In the genomic region with DNA sequence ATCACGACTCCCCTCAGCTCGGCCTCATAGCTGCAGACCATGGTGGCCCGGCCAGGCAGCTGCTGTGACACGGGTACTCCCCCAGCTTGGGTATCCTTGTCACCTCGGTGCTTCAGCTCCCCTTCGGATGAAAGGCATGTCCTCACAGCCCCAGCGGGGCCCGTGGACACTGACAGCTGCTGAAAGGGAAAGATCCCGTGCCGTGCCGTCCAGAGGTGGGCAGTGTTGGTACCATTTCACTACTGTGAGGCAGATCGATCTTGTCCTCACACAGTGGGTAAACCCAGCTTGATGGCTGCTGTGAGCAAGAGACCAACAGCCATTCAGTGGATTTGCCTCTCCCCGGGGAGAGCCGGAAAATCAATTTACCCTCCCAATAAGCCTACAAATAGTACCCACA, we compare ENCODE assay signal across 25 mouse cellular contexts. TPM values are rescaled to one million over a fixed set of nuclear protein-coding genes. Genes with fewer than 3 reads are reported as not detected.
DNase-seq lines count a peak whose midpoint lies in the region; ATAC-seq and TF ChIP-seq lines count a peak whose summit lies in the region.
"Had no signal": no experiment of that assay in that cellular context is flagged by ENCODE, and none has a peak within 500 bp of the region (broad histone marks: within the 10 kb centered on the region; RNA-seq: fewer than 3 reads in every experiment).

No protein-coding gene starts in this region.

- H3K9me3 ChIP-seq in hindbrain, embryonic 13.5 days, result no peaks in the 10 kb centered on the region
- no peaks in the 10 kb centered on the region for H3K9me3 ChIP-seq in hindbrain, embryonic 11.5 days (ENCODE audit: control insufficient read depth, low read length)
- no peaks in the 10 kb centered on the region for H3K9me3 ChIP-seq in midbrain, embryonic 13.5 days
- no peaks in the 10 kb centered on the region for H3K9me3 ChIP-seq in midbrain, postnatal 0 days (ENCODE audit: low read length)
- H3K9me3 ChIP-seq: embryonic facial prominence, embryonic 15.5 days; forebrain, embryonic 10.5 days; heart, embryonic 12.5 days; hindbrain, embryonic 10.5 days; intestine, embryonic 15.5 days had no signal

- ATAC-seq in hindbrain, embryonic 13.5 days (ENCODE audit: low FRiP score), result no peak
- ATAC-seq in hindbrain, embryonic 11.5 days (ENCODE audit: low FRiP score), result no peak
- ATAC-seq in midbrain, embryonic 13.5 days, result no peak
- ATAC-seq in midbrain, postnatal 0 days (ENCODE audit: low FRiP score), result no peak
- ATAC-seq: activated CD4-positive, CD25-positive, alpha-beta regulatory T cell, adult 4 months; intestine, embryonic 15.5 days; Patski had no signal

- WGBS in hindbrain, embryonic 13.5 days, result 60% methylated on average over 14 of the region's 14 CpGs
- 60% methylated on average over 14 of the region's 14 CpGs for WGBS in hindbrain, embryonic 11.5 days
- 61% methylated on average over 14 of the region's 14 CpGs for WGBS in midbrain, embryonic 13.5 days
- 45% methylated on average over 14 of the region's 14 CpGs for WGBS in midbrain, postnatal 0 days

- no peaks in the 10 kb centered on the region for H3K36me3 ChIP-seq in hindbrain, embryonic 13.5 days
- H3K36me3 ChIP-seq in hindbrain, embryonic 11.5 days (ENCODE audit: control insufficient read depth, insufficient read depth, low read length), result no peaks in the 10 kb centered on the region
- no peaks in the 10 kb centered on the region for H3K36me3 ChIP-seq in midbrain, embryonic 13.5 days
- no peaks in the 10 kb centered on the region for H3K36me3 ChIP-seq in midbrain, postnatal 0 days (ENCODE audit: insufficient read depth, low read length)
- H3K36me3 ChIP-seq: embryonic facial prominence, embryonic 15.5 days; forebrain, embryonic 10.5 days; heart, embryonic 12.5 days; hindbrain, embryonic 10.5 days; intestine, embryonic 15.5 days had no signal

- peaks cover 14% of the 10 kb centered on the region; the same call in 1 of the 2 replicates for H3K27me3 ChIP-seq in hindbrain, embryonic 13.5 days
- H3K27me3 ChIP-seq in hindbrain, embryonic 11.5 days (ENCODE audit: control insufficient read depth, insufficient read depth, low read length), result no peaks in the 10 kb centered on the region
- H3K27me3 ChIP-seq in midbrain, embryonic 13.5 days, result peaks cover 8% of the 10 kb centered on the region
- no peaks in the 10 kb centered on the region for H3K27me3 ChIP-seq in midbrain, postnatal 0 days (ENCODE audit: insufficient read depth, low read length)
- H3K27me3 ChIP-seq: embryonic facial prominence, embryonic 15.5 days; intestine, embryonic 15.5 days had no signal

- H3K4me2 ChIP-seq in hindbrain, embryonic 13.5 days, result no peak overlapping the region
- no peak overlapping the region for H3K4me2 ChIP-seq in hindbrain, embryonic 11.5 days (replicated peaks; ENCODE audit: low read depth, low read length)
- no peak overlapping the region for H3K4me2 ChIP-seq in midbrain, embryonic 13.5 days (replicated peaks)
- no peak overlapping the region for H3K4me2 ChIP-seq in midbrain, postnatal 0 days (ENCODE audit: low read depth, low read length, poor library complexity, severe bottlenecking)
- H3K4me2 ChIP-seq: embryonic facial prominence, embryonic 15.5 days; heart, embryonic 12.5 days; intestine, embryonic 15.5 days had no signal

- H3K4me3 ChIP-seq in hindbrain, embryonic 13.5 days, result no peak overlapping the region
- H3K4me3 ChIP-seq in hindbrain, embryonic 11.5 days (ENCODE audit: low read depth, low read length), result no peak overlapping the region
- H3K4me3 ChIP-seq in layer of hippocampus, adult 2 months, result no peak overlapping the region
- H3K4me3 ChIP-seq in midbrain, embryonic 13.5 days (replicated peaks), result no peak overlapping the region
- H3K4me3 ChIP-seq in midbrain, postnatal 0 days (ENCODE audit: low read depth, low read length), result no peak overlapping the region
- H3K4me3 ChIP-seq: embryonic facial prominence, embryonic 15.5 days; erythroblast, embryonic 14.5 days; forebrain, embryonic 10.5 days; gastrocnemius, adult 2 months; heart, embryonic 12.5 days; hindbrain, embryonic 10.5 days; intestine, embryonic 15.5 days had no signal

- peak; percentile 59 for DNase-seq in cerebellum, adult 9-11 months
- no peak for DNase-seq in cerebellum, postnatal 4 days (ENCODE audit: low spot score in 2 of 2)
- DNase-seq in hindbrain, embryonic 11.5 days (ENCODE audit: low spot score), result no peak
- DNase-seq in layer of hippocampus, adult 2 months (ENCODE audit: low spot score in 2 of 2), result no peak
- no peak for DNase-seq in layer of hippocampus, adult 9-10 months (ENCODE audit: low spot score)
- DNase-seq in midbrain, postnatal 0 days (ENCODE audit: low spot score), result no peak
- DNase-seq: adrenal gland, postnatal 14 days; cerebellum, adult 8-10 months; cerebellum, postnatal 36 days; embryo, embryonic 11 days; gastrocnemius, adult 2 months; gastrocnemius, postnatal 25 days had no signal

- H3K4me1 ChIP-seq in hindbrain, embryonic 13.5 days (replicated peaks), result peaks cover 76% of the 10 kb centered on the region
- peaks cover 10% of the 10 kb centered on the region for H3K4me1 ChIP-seq in hindbrain, embryonic 11.5 days (replicated peaks; ENCODE audit: control insufficient read depth, insufficient read depth, low read length)
- peaks cover 64% of the 10 kb centered on the region for H3K4me1 ChIP-seq in midbrain, embryonic 13.5 days (replicated peaks)
- H3K4me1 ChIP-seq in midbrain, postnatal 0 days (ENCODE audit: insufficient read depth, low read length), result peaks cover 14% of the 10 kb centered on the region

- no peak for TF ChIP-seq CTCF in layer of hippocampus, adult 2 months (conservative IDR thresholded peaks at IDR 0.05)
- no peak for TF ChIP-seq CTCF in midbrain, postnatal 0 days (IDR thresholded peaks at IDR 0.05)

- peak overlapping the region; percentile 46 for H3K9ac ChIP-seq in hindbrain, embryonic 13.5 days
- H3K9ac ChIP-seq in hindbrain, embryonic 11.5 days (ENCODE audit: low read depth, low read length), result no peak overlapping the region
- peak overlapping the region; percentile 2; the same call in 1 of the 2 replicates for H3K9ac ChIP-seq in midbrain, embryonic 13.5 days (replicated peaks)
- H3K9ac ChIP-seq in midbrain, postnatal 0 days (replicated peaks; ENCODE audit: low read length, poor library complexity, severe bottlenecking), result no peak overlapping the region
- H3K9ac ChIP-seq: embryonic facial prominence, embryonic 15.5 days; heart, embryonic 12.5 days; intestine, embryonic 15.5 days had no signal

- no peak overlapping the region for H3K27ac ChIP-seq in hindbrain, embryonic 13.5 days
- no peak overlapping the region for H3K27ac ChIP-seq in hindbrain, embryonic 11.5 days (ENCODE audit: low read depth, low read length)
- H3K27ac ChIP-seq in layer of hippocampus, adult 2 months, result peak overlapping the region; percentile 74
- H3K27ac ChIP-seq in midbrain, embryonic 13.5 days, result no peak overlapping the region
- H3K27ac ChIP-seq in midbrain, postnatal 0 days (ENCODE audit: low read depth, low read length), result no peak overlapping the region
- H3K27ac ChIP-seq: embryonic facial prominence, embryonic 15.5 days; forebrain, embryonic 10.5 days; gastrocnemius, adult 2 months; hindbrain, embryonic 10.5 days; intestine, embryonic 15.5 days had no signal

RNA-seq across cellular contexts. Expression of a gene that starts 42.3 kb away (rescaled TPM):
- polyA plus RNA-seq in hindbrain, embryonic 13.5 days (2015; fragmentation: Nextera tagmentation; extraction: Ambion mirVana), result 8.4 and 11.1 TPM in 2 replicates
- polyA plus RNA-seq in hindbrain, embryonic 11.5 days (2014; fragmentation: Nextera tagmentation; extraction: Ambion mirVana), result 1.5 and 2.1 TPM in 2 replicates
- 10 to 100 TPM; 91.1 to 92.0 TPM for total RNA-seq in layer of hippocampus, adult 2 months (2021)
- polyA plus RNA-seq in midbrain, embryonic 13.5 days (2015; fragmentation: Nextera tagmentation; extraction: Ambion mirVana), result 7.7 and 9.0 TPM in 2 replicates
- total RNA-seq in midbrain, postnatal 0 days (2014; rRNA removed), result 49.8 and 51.1 TPM in 2 replicates
- polyA plus RNA-seq in midbrain, postnatal 0 days (2015; fragmentation: Nextera tagmentation; extraction: Ambion mirVana), result 21.1 and 21.7 TPM in 2 replicates
- polyA plus RNA-seq: activated CD4-positive, CD25-positive, alpha-beta regulatory T cell, adult 4 months; erythroblast, embryonic 14.5 days had no signal

RNA-seq across cellular contexts. Expression of a gene that starts 50.3 kb away (rescaled TPM):
- polyA plus RNA-seq in hindbrain, embryonic 13.5 days (2015; fragmentation: Nextera tagmentation; extraction: Ambion mirVana), result 37.4 and 38.1 TPM in 2 replicates
- polyA plus RNA-seq in hindbrain, embryonic 11.5 days (2014; fragmentation: Nextera tagmentation; extraction: Ambion mirVana), result 31.5 and 37.4 TPM in 2 replicates
- 10 to 100 TPM; 41.8 to 43.0 TPM for total RNA-seq in layer of hippocampus, adult 2 months (2021)
- polyA plus RNA-seq in midbrain, embryonic 13.5 days (2015; fragmentation: Nextera tagmentation; extraction: Ambion mirVana), result 42.0 and 43.3 TPM in 2 replicates
- total RNA-seq in midbrain, postnatal 0 days (2014; rRNA removed), result 36.7 and 39.8 TPM in 2 replicates
- 27.3 and 28.8 TPM in 2 replicates for polyA plus RNA-seq in midbrain, postnatal 0 days (2015; fragmentation: Nextera tagmentation; extraction: Ambion mirVana)

RNA-seq across cellular contexts. Expression of a gene that starts 52.6 kb away (rescaled TPM):
- 18.6 and 24.2 TPM in 2 replicates for polyA plus RNA-seq in hindbrain, embryonic 13.5 days (2015; fragmentation: Nextera tagmentation; extraction: Ambion mirVana)
- 5.6 and 7.8 TPM in 2 replicates for polyA plus RNA-seq in hindbrain, embryonic 11.5 days (2014; fragmentation: Nextera tagmentation; extraction: Ambion mirVana)
- 10 to 100 TPM; 23.1 to 24.2 TPM for total RNA-seq in layer of hippocampus, adult 2 months (2021)
- polyA plus RNA-seq in midbrain, embryonic 13.5 days (2015; fragmentation: Nextera tagmentation; extraction: Ambion mirVana), result 19.6 and 21.8 TPM in 2 replicates
- total RNA-seq in midbrain, postnatal 0 days (2014; rRNA removed), result 12.2 and 14.0 TPM in 2 replicates
- 15.2 and 15.7 TPM in 2 replicates for polyA plus RNA-seq in midbrain, postnatal 0 days (2015; fragmentation: Nextera tagmentation; extraction: Ambion mirVana)

RNA-seq across cellular contexts. Expression of a gene that starts 53.5 kb away (rescaled TPM):
- 154 and 185 TPM in 2 replicates for polyA plus RNA-seq in hindbrain, embryonic 13.5 days (2015; fragmentation: Nextera tagmentation; extraction: Ambion mirVana)
- polyA plus RNA-seq in hindbrain, embryonic 11.5 days (2014; fragmentation: Nextera tagmentation; extraction: Ambion mirVana), result 159 and 269 TPM in 2 replicates
- total RNA-seq in layer of hippocampus, adult 2 months (2021), result 10 to 100 TPM; 24.7 to 30.7 TPM
- polyA plus RNA-seq in midbrain, embryonic 13.5 days (2015; fragmentation: Nextera tagmentation; extraction: Ambion mirVana), result 291 and 346 TPM in 2 replicates
- 111 and 115 TPM in 2 replicates for total RNA-seq in midbrain, postnatal 0 days (2014; rRNA removed)
- polyA plus RNA-seq in midbrain, postnatal 0 days (2015; fragmentation: Nextera tagmentation; extraction: Ambion mirVana), result 165 and 180 TPM in 2 replicates
- total RNA-seq: adrenal gland, adult 18-20 months; adrenal gland, postnatal 14 days; gastrocnemius, adult 2 months; gastrocnemius, postnatal 25 days; granulocyte monocyte progenitor cell, adult 5-6 weeks; heart, adult 8-10 months had no signal
- polyA plus RNA-seq: erythroblast, embryonic 14.5 days; Patski had no signal

Comparison
In these comparisons a context has a peak if more than half of its experiments do, and no peak if none do; other contexts are left out.
1. H3K9ac ChIP-seq: peak in hindbrain, embryonic 13.5 days (single experiment) and midbrain, embryonic 13.5 days (single experiment); none in hindbrain, embryonic 11.5 days (single experiment) and midbrain, postnatal 0 days (single experiment).